Mouse (Mus musculus) thymus, adult 2 months (tissue): Measurements from ENCODE around the gene Atxn2l. TPM values are rescaled to one million over a fixed set of nuclear protein-coding genes. Genes with fewer than 3 reads are reported as not detected.
A peak's percentile ranks its signal among the peaks of the same experiment; 100 is the strongest.

ENCODE experiments used
- DNase-seq: peaks from one replicate; pipeline ENCODE4 v3.0.0; 2021
- H3K27ac ChIP-seq: fragments of 200-500 bp; 2 replicates; pipeline ENCODE4 v1.5.1; 2012; ENCODE audit warnings: low read length, control low read depth; ENCODE audit not compliant: control insufficient read depth, insufficient read depth
- H3K27me3 ChIP-seq: fragments of 200-500 bp; 2 replicates; pipeline ENCODE4 v1.6.1; 2012; ENCODE audit warnings: mild to moderate bottlenecking, low read length, moderate library complexity, mixed read lengths; ENCODE audit not compliant: control insufficient read depth, insufficient read depth
- H3K36me3 ChIP-seq: fragments of 200-500 bp; 2 replicates; pipeline ENCODE4 v1.6.1; 2012; ENCODE audit warnings: mild to moderate bottlenecking, low read length, moderate library complexity; ENCODE audit not compliant: control insufficient read depth, insufficient read depth
- H3K4me1 ChIP-seq: fragments of 200-500 bp; replicated peaks from 2 replicates; pipeline ENCODE4 v1.6.1; 2012; ENCODE audit warnings: low read length; ENCODE audit not compliant: control insufficient read depth, insufficient read depth
- H3K4me3 ChIP-seq: fragments of 200-500 bp; 2 replicates; pipeline ENCODE4 v1.5.1; 2012; ENCODE audit warnings: mild to moderate bottlenecking, low read length, control low read depth, moderate library complexity; ENCODE audit not compliant: control insufficient read depth, insufficient read depth
- CTCF ChIP-seq: fragments of 200-500 bp; IDR thresholded peaks from 2 replicates; pipeline ENCODE4 v1.5.1; 2012; ENCODE audit warnings: mild to moderate bottlenecking, control low read depth, low read length, moderate library complexity, borderline replicate concordance; ENCODE audit not compliant: control insufficient read depth, poor library complexity, insufficient read depth; ENCODE audit errors: extremely low read depth
- POLR2A ChIP-seq: fragments of 200-500 bp; IDR thresholded peaks from 2 replicates; pipeline ENCODE4 v1.6.1; 2012; ENCODE audit warnings: mild to moderate bottlenecking, low read length, control low read depth, moderate library complexity; ENCODE audit not compliant: control insufficient read depth, poor library complexity, insufficient read depth; ENCODE audit errors: extremely low read depth
- WGBS: fragments of 180-500 bp; shearing (Covaris S2); methylation state at CpG from one replicate; pipeline ENCODE4 v1.1.7; 2018; 5-methylcytosine and 5-hydroxymethylcytosine counted together
- polyA plus RNA-seq: library from polyadenylated mRNA; depleted of rRNA; stranded (reverse); fragments of >200 nt; gene quantifications from 2 replicates; pipeline ENCODE4 v1.2.3, GENCODE M21; 2012

The Atxn2l gene
- polyA plus RNA-seq, 1 experiment, result 563 TPM

- DNase-seq, result peak; percentile 93
- H3K36me3 ChIP-seq, result 0 out of 2 replicates have a peak, but pooled peaks cover 3% of the 10 kb centered on the region
- H3K4me3 ChIP-seq, result peak within 1 kb of the TSS; percentile 56
- TF ChIP-seq CTCF (peak; percentile 56; the same call in 1 of the 2 replicates), POLR2A (peak; percentile 96)
- peaks cover 43% of the 10 kb centered on the region for H3K4me1 ChIP-seq
- under 1% methylated on average over 53 of the region's 53 CpGs for WGBS
- H3K27me3 ChIP-seq, result no peaks in the 10 kb centered on the region
- H3K27ac ChIP-seq, result peak within 1 kb of the TSS; percentile 72
Observed at GRCm38 (mm10) chr7:126474993-126475581, 28.1 kb downstream of the Atxn2l start, which contains the start of gene Sh2b1. Sh2b1 (minus strand) TSS chr7:126475424.

DNA sequence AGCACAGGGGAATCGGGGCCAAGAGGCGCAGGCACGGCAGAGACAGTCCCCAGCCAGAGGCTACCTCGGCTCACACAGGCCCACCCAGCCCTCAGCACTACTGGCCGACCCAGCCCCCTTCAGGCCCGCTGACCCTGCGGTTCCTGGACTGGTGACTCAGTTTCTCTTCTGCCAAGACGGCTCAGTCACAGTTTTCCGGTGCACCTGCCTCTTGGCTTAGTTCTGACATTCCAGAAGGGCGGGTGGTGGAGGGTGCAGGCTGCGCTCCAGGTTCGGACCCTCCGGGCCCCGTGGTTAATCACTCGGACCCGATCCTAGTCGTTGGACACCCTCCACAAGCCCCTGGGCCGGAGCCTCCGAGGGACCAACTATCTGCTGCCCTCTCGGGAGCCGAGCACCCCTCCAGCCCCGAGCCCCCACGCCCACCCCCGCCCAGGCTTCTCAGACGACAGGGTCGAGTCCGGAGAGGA is 28.7 kb downstream of the Atxn2l start:
- H3K4me3 ChIP-seq, result peak overlapping the region; percentile 56
- under 1% methylated on average over 27 of the region's 27 CpGs for WGBS
- peaks cover 4% of the 10 kb centered on the region; the same call in 1 of the 2 replicates for H3K36me3 ChIP-seq
- TF ChIP-seq POLR2A (no peak), CTCF (no peak)
- DNase-seq, result peak; percentile 49
- no peaks in the 10 kb centered on the region for H3K27me3 ChIP-seq
- peaks cover 49% of the 10 kb centered on the region for H3K4me1 ChIP-seq
- no peak overlapping the region; the same call in 1 of the 2 replicates for H3K27ac ChIP-seq

DNA sequence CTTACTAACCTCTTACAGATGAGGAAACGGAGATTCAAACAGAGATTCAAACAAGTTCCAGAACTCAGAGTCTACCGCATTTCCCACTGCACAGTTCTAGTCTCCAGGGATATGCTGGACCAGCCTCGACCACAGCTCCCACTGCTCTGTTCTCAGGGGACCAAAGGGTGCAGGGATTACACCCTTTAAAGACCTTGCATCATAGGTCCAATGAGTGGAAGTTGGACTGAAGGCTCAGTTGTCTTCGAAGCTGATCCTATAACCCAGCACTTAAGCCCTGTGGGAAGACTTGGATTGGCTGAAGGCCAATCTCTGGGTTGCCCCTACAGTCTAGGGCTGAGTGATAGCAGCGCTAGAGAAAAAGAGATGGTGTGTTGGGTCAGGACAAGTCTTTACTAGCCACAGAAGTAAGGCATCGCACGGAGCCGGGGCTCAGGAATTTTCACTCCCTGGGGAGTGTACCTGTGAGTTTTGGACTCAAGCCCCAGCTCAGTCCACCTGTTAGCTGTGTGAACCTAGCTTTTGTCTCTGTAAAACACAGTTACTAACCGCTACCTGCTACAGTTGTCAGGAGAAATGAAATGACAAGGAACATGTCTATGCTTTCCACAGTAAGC is 29.7 kb downstream of the Atxn2l start:
- H3K27me3 ChIP-seq, result no peaks in the 10 kb centered on the region
- no peak overlapping the region for H3K27ac ChIP-seq
- 82% methylated on average over 9 of the region's 9 CpGs for WGBS
- TF ChIP-seq CTCF (no peak), POLR2A (no peak)
- H3K36me3 ChIP-seq, result peaks cover 14% of the 10 kb centered on the region
- no peak for DNase-seq
- H3K4me3 ChIP-seq, result 0 out of 2 replicates have a peak overlapping the region, but pooled peaks have one; percentile 56
- peaks cover 53% of the 10 kb centered on the region for H3K4me1 ChIP-seq

GRCm38 (mm10) chr7:126472713-126473112 is 30.5 kb downstream of the Atxn2l start:
- Histone ChIP-seq H3K27me3 (no peaks in the 10 kb centered on the region), H3K36me3 (peaks cover 19% of the 10 kb centered on the region), H3K4me1 (peaks cover 53% of the 10 kb centered on the region), H3K27ac (peak overlapping the region; percentile 72), H3K4me3 (peak overlapping the region; percentile 17)
- 23% methylated on average over 16 of the region's 16 CpGs for WGBS
- no peak for DNase-seq
- TF ChIP-seq POLR2A (no peak), CTCF (no peak)

GRCm38 (mm10) chr7:126472306-126472705 is 30.9 kb downstream of the Atxn2l start:
- peak; percentile 41; the same call in 1 of the 2 replicates for TF ChIP-seq POLR2A
- TF ChIP-seq CTCF, result 0 out of 2 replicates have a peak, but pooled peaks have one; percentile 0
- H3K27ac ChIP-seq, result peak overlapping the region; percentile 72
- peaks cover 53% of the 10 kb centered on the region for H3K4me1 ChIP-seq
- peak; percentile 66 for DNase-seq
- H3K36me3 ChIP-seq, result peaks cover 19% of the 10 kb centered on the region
- 9% methylated on average over 13 of the region's 13 CpGs for WGBS
- H3K27me3 ChIP-seq, result no peaks in the 10 kb centered on the region
- peak overlapping the region; percentile 25 for H3K4me3 ChIP-seq

DNA sequence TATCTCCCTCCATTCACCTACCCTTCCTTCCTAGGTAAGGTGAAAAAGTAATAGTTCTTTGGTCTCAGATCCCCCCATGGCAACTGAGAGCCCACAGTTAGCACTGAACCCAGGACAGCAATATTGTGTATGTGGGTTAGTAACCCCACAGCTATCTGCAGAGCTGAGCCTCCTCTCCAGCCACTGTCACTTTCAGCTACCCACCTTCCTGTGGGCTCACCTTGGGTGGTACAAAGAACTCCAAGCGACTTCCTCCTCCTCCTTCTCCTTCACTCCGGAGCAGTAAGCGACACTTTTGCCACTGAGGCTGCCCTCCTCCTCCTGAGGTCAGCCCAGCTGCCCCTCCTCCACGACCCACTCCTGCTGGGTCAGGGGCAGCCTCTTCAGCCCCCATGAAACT is 31.4 kb downstream of the Atxn2l start:
- whole genome bisulfite sequencing, result 12% methylated on average over 4 of the region's 4 CpGs
- Histone ChIP-seq H3K4me3 (peak overlapping the region; percentile 25), H3K27ac (peak overlapping the region; percentile 66), H3K4me1 (peaks cover 53% of the 10 kb centered on the region), H3K27me3 (no peaks in the 10 kb centered on the region), H3K36me3 (peaks cover 22% of the 10 kb centered on the region)
- no peak for DNase-seq
- TF ChIP-seq CTCF (no peak; the same call in 1 of the 2 replicates), POLR2A (no peak)
